Mouse (Mus musculus) cerebellum, adult (tissue): ENCODE data around the gene Cmbl.
"Not testable (repeated sequence)": the region's sequence is repeated elsewhere in the genome, so short reads cannot be mapped to it uniquely, and the experiment has no call there.

Source experiments
- ATAC-seq: cut with Nextera tagmentation; 2 replicates; pipeline ENCODE4 v1.9.2; 2017; ENCODE audit warnings: mild to moderate bottlenecking, moderate library complexity, mixed read lengths; ENCODE audit not compliant: insufficient number of reproducible peaks, low FRiP score, low TSS enrichment

The Cmbl gene

DNA sequence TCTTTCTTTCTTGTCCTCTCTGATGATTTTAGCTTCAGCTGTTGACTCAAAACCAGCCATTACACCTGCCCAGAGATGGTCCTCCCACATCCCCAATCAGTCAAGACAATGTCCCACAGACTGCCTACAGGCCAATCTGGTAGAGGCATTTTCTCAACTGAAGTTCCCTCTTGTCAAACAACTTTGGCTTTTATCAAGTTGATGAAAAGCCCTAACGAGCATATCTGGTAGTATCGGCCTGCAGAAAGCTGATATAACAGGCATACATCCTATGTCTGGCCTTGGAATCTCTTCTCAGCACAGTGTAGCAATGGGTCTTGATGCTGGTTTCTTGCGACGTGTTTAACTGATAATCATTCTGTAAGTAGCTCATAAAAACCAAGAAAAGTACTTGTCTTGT, 8.1 kb downstream of the Cmbl start:
- no peak for ATAC-seq

DNA sequence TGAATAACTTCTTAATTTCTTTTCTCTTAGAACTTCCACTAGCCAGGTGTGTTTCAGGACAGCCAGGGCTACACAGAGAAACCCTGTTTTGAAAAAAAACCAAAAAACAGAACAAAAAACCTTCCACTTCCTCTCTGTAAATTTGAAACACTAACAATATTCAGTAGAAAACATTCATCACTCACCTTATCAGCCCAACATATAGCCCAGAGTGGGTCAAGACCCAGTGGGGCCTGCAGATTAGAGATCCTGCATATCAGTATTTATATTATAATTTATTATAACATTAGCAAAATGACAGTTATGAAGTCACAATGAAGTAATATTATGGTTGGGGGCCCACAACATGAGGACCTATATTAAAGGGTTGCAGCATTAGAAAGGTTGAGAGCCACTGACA, 8.5 kb downstream of the Cmbl start:
- ATAC-seq, result no peak

DNA sequence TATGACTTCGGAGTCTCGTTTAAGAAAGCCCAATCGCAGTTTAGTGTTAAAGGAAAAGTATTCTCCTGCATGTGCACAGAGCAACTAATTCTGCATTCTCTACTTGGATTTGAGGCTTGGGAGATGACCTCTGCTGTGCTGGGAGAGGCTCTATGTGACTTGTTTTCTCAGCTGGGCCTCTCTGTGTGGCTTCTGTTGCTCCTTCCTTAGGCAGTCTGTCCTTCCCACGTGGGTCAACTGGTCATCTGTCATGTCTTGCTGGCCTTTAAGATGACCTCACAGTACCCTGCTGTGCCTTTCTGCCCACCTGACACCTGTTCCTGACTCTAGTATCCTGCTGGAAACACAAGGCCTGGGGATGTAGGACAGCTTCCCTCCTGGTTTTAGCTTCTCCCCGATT, 10.9 kb downstream of the Cmbl start:
- no peak for ATAC-seq

DNA sequence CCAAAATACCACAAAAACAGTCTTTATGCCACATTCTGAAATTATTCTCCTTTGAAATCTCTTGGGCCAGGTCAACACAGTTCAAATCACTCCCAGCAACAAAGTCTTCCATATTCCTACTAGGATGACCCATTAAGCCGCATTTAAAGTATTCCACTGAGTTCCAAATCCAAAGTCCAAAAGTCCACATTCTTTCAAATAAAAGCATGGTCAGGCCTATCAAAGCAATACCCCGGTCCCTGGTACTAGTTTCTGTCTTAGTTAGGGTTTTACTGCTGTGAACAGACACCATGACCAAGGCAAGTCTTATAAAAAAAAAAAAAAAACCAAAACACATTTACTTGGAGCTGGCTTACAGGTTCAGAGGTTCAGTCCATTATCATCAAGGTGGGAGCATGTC, 15.9 kb downstream of the Cmbl start:
- not testable (repeated sequence) for ATAC-seq

DNA sequence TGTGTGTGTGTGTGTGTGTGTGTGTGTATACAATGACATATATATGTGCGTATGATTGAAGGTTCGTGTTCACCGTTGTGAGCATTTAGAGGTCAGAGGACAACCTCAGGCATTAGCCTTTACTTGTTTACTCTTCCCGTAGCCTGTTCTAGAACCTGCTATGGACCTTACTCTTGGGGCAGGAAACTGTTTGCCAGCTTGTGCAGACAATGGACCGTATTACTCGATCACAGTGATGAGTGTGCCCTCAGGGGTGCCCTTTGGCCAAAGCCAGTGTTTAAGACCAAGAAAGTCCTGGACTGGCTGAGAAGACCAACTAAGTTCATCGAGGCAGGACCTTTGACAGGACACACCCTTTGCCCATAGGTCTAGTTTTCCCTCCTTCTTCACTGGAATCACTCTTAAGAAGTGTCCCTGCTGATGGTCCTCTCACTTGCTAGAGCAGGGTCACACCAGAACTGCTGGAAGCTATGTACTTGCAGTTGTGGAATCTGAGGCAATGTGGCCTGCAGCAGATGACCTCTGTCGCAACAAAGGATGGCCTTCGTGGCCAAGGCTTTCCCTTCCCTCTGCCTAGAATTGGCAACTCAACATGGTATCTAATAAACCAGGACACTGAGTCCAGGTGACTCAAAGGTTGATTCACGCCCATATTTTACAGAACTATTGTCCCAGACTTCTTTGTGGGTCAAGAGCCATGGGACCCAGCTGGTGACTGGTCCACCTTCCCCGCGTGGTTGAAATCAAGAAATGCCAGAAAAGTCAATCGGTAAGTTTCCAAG, 18.3 kb downstream of the Cmbl start:
- ATAC-seq, result no peak

DNA sequence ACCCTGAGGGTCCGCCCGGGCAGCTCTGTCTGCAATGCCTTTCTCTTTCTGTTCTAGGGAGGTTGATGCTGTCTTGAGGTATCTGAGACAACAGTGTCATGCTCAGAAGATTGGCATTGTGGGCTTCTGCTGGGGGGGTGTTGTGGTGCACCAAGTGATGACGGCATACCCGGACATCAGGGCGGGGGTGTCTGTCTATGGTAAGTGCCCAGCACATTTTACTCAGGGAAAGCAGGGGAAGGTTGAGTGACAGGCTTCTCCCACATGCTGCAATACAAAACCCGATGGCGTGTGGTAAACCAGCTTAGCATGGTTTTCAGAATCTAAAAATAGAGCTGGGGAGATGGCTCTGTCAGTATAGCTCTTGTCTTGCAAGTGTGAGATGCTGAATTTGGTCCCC, 20.0 kb downstream of the Cmbl start:
- no peak for ATAC-seq

DNA sequence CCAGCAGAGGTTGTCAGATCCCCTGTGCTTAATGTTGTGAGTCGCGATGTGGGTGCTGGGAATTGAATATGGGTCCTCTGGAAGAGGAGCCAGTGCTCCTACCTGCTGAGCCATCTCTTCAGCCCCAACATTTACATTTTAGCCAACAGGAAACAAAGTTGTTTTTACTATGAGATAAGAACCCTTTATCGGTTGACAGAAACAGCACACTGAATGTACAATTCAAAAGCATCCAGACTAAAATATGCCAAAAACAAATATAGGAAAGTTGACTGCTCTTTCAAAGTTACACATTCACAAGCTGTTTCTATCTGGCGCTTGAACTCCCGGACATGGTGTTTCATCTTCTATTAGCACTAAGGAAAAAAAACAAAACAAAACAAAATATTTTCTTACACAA, 20.9 kb downstream of the Cmbl start:
- ATAC-seq, result no peak

DNA sequence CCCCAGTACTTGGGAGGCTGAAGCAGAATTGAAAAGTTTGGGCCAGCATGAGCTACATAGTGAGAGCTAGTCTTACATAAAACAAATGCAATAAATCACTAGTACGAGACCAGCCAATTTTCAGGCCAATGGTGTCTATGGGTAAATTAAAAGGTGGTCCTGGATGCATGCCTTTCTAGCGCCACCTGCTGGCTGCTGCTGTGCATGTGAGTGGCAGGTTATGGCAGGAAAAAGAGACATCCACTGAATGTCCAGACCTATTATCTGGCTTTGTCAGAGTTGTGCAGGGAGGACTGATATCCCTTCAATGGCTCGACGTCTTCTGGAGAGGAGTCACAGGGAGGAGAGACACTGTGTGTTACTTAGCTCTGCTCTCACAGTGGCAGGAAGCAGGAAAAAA, 21.3 kb downstream of the Cmbl start:
- peak; percentile 71 for ATAC-seq

DNA sequence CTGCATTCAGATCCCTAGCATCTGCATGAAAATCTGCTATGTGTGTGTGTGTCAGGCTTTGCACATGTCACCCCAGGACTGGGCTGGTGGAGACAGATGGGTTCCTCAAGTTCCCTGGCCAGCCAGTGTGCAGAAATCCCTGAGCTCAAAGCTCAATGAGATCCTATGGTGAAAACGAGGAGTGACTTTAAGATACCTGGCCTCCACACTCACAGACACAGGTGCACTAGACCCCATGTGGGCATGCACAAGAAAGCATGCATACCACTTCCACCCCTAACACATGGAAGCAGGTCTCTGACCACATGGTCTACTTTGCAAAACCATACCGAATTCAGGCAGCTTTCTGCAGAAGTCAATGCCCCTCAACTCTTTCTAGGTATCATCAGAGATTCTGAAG, 22.6 kb downstream of the Cmbl start:
- ATAC-seq, result no peak

DNA sequence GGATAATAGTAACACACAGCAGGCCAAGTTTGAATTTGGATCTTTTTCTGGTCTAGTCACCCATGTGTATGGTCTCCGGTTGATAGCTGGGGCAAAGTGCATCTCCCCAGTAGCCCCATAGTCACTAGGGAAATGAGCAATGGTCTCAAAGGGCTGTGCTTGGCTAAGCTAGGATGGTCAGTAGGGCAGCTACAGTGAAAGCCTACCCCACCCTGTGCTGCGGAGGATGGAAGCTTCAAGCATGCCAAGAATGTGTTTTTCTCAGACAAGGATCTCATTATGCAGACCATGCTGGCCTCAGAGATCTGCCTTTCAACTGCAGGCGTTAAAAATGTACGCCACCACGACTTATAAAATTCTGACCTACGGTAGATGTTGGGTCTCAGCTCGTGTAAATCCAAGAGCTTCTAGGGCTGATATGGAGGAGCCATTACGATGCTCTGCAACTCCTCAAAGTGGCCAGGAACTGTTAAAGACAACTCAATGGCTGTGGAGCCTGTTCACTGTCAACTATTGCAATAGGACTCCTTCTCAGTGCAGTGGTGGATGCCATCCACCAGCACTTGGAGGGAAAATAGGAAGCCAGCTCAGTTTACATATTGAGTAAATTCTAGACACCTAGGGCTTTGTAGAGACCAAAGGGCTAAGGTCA, 23.9 kb downstream of the Cmbl start:
- ATAC-seq, result no peak

DNA sequence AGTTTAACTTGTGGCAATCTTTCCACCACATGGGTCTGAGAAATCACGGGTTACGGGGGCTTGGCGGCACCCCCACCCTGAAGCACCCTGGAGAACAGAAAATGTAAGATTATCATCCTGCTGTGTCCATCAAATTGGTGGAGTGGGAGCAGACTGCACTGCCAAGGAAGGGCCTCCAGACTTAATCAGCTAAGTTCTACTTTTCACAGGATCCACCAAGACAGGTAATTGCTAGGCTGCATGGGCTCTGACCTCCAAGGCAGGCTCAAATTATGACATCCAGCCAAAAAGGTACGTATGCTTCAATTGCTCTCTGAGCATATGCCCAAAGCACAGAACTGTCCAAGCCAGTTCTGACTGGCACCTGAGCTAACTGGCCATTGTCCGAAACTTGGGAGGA, 25.0 kb downstream of the Cmbl start:
- no peak for ATAC-seq

DNA sequence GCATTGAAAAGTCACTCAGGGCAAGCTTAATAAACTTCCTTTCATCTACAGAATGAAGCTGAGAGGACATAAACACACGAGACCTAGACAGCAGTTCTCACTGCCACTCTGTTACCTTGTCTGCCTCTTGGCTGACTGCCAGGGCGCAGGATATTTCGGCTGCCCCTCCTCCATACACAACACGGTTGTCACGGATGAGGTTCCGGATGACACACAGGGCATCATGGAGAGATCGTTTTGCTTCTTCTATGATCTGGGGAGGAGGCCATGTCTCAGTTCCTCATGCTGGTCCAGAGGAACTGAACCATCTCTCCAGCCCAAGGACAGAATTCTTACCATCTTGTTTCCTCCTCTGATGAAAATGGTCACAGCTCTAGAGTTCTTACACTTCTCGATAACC, 27.3 kb downstream of the Cmbl start:
- ATAC-seq, result no peak

DNA sequence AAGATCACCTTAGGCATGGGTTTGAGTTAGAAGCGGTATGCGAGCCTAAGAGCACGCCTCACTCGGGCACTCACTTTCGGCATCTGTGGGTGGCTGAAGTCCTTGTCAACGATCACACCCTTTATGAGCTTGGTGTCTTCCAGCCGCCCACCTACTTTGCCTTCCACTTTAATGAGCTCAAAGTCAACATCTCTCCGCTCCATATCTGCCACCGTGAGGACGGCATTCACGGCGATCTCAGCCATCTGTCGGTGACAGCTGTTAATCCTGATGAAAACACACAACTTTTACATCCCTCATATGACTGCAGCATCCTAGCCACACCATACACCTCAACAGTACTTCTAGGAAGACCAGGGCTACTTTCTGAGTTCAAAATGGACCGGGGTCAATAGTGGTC, 29.1 kb downstream of the Cmbl start:
- no peak for ATAC-seq

DNA sequence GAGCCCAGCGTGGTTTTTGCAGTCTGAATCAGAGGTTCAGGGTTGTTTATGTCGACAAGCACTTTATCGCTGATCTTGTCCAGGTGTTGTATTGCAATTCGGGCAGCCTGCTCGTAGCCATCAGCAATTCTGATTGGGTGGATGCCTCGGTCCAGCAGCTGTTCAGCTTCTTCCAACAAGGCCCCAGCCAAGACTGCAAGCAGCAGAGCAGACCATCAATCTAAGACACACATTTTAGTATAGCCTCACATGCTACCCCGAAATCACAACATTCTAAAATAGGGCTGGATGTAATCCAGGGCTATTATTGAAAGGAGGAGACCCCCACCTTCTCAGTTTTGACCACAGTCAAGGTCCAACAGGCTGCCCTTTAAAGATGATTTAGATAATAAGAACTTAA, 30.5 kb downstream of the Cmbl start:
- no peak for ATAC-seq

DNA sequence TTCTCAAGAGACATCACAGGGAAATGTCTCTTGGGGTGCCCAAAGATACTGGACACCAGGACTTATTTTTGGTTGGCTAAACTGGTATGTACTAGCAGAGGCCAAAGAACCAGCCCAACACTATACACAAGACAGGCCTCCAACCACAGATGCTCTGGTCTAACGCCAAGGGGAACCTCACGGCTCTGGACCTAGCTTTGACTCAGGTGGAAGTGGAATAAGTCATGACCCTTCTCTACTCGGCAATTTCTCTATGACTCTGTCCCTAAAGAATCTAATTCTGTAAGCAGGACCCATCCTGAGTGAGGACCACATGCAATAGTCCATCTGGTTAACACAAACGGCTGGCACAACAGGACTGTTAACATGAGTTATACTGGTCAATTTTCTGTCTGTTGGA, 34.6 kb downstream of the Cmbl start:
- no peak for ATAC-seq

DNA sequence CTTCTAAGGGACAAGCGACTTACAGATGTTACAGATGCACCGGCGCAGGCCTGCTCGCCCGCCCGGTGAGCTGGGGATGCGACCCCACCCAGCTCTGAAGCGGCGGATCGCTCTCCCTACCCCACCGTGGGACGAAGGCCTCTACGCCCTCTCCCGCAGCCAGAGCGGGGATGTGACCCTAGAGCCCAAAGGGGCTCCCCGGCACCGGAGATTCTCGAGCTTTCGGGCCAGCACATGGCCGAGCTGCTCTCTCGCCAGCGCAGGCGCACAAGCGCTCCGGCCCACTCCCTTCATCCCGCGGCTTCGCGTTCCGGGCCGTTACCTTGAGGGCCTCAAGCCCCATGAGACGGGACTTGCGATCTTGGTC, 36.1 kb downstream of the Cmbl start:
- ATAC-seq, result no peak; the same call in 1 of the 2 replicates

DNA sequence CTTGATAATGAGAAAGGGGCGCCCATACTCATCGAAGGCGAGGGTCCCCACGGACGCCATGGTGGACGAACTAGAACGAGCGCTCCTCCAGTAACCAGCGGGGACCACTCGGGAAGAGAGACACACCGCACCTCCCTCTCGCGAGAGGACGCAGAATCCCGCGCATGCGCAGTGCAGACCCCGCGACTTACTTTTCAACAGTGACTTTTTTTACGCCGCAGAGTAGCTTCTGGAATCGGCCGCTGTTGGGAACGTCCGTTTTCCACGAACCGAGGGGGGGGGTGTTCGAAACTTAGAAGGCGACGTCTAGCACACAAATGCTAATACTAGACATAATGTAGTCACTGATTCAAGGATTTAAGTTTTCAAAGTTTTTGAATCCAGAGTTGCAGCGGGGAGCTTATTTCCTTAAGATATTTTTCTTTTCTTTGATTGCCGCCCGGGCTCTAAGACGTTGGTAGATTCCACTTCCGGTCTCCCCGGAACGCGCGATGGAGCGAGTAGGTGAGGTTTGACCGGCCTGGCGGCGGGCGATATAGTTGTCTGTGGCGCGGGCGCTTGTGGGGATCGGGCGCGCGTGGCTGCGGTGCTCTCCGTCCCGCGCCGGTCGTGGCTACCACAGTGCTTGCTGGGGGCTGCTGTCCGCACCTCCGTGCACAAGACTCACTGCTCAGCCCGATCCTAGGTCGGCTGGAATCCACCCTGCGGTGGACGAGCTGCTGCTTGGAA, 36.6 kb downstream of the Cmbl start, which contains the start of the genes Cct5 and Fam173b:
Cct5 (minus strand) TSS at position 159 of the 729 bp plus-strand sequence.
Fam173b (plus strand) TSS at position 207 of the 729 bp plus-strand sequence.
- peak; percentile 86 for ATAC-seq

DNA sequence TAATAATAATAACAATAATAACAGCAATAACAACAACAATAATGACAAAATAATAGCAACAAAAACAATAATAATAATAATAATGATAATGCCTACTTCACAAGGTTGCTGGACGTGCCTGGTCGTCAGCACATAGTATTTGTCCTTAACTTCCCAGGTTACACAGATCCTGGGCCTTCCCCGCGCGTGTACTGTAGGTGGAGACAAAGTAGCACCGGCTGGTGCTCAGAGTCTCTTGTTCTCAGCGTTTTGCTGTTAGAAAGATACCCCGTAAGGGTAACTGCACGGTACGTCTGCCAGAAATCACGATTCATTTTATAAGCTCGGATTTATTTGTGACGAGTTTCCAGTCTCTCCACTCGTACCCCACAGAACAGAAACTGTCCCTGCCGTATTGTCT, 37.2 kb downstream of the Cmbl start:
- peak; percentile 62 for ATAC-seq

DNA sequence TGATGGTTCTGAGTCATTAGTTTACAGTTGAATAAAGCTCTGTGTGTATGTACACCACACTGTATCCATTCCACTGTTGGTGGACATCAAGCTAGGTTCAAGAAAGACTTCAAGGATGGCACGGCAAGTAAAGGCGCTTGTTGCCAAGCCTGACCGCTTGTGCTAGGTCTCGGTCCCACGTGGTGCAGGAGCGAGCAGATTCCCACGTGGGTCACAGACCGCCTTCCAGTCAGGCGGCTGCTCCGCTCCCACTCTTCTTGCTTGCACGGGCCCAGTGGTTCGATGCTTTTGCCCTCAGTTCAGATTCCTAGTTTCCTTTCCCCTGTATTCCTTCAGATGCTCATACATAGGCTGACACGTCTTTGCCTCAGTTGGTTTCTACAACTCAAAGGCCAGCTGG, 37.9 kb downstream of the Cmbl start:
- ATAC-seq, result no peak

DNA sequence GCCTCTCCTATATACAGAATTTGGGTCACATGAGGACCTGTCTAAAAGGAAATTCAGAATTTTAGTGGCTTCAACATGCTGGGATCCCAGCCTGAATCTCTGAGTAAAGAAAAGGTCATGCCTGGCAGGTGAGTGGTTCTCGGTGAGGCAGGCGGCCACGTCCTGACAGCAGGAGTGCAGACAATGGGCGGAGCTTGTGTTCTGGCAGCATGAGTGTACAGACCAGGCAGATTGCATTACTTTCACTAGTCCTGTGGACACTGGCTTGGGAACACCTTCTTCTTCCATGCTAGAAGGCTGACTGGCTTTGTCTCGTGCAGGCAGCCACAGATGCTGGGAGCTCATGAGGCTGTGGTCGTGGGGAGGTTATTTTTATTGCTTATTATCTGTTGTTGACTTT, 41.6 kb downstream of the Cmbl start:
- no peak for ATAC-seq

DNA sequence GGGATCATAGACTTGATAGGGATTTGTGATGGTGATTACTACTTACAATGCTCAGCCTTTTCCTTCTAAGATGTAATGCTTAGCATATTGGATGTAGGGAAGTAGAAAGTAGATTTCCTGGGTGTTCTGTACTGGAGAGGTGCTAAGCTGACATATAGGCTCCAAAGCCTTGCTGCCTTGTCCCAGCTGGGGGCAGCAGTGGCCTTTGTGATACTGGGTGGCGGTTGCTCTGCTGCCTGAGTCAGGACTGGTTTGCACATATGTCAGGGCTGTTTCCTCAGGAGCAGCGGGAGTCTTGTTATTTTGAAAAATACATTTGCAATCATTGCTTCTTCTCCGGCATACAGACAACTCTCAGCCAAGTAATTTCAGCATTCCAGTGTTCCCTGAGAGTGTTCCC, 45.8 kb downstream of the Cmbl start:
- peak; percentile 39; the same call in 1 of the 2 replicates for ATAC-seq
